14 mouse cellular contexts compared by ENCODE assay signal in genomic region chr2:128747433-128748028, GRCm38 (mm10). TPM values are rescaled to one million over a fixed set of nuclear protein-coding genes. Genes with fewer than 3 reads are reported as not detected.
DNase-seq lines count a peak whose midpoint lies in the region; ATAC-seq and TF ChIP-seq lines count a peak whose summit lies in the region.
"Had no signal": no experiment of that assay in that cellular context is flagged by ENCODE, and none has a peak within 500 bp of the region (broad histone marks: within the 10 kb centered on the region; RNA-seq: fewer than 3 reads in every experiment).

No protein-coding gene starts in this region.

- H3K4me3 ChIP-seq in liver, postnatal 0 days (ENCODE audit: low read depth, low read length), result no peak overlapping the region
- no peak overlapping the region for H3K4me3 ChIP-seq in liver, embryonic 12.5 days
- no peak overlapping the region for H3K4me3 ChIP-seq in intestine, embryonic 16.5 days (ENCODE audit: low read length)
- H3K4me3 ChIP-seq in small intestine, adult 2 months (ENCODE audit: low read depth, low read length), result no peak overlapping the region
- H3K4me3 ChIP-seq: forebrain, embryonic 10.5 days; hindbrain, embryonic 15.5 days; myocyte had no signal

- no peaks in the 10 kb centered on the region; the same call in 1 of the 2 replicates for H3K4me1 ChIP-seq in liver, postnatal 0 days (ENCODE audit: insufficient read depth)
- H3K4me1 ChIP-seq in liver, embryonic 12.5 days, result peaks cover 9% of the 10 kb centered on the region; the same call in 1 of the 2 replicates
- peaks cover 20% of the 10 kb centered on the region for H3K4me1 ChIP-seq in intestine, embryonic 16.5 days (ENCODE audit: control insufficient read depth, insufficient read depth, low read length)
- peaks cover 5% of the 10 kb centered on the region; the same call in 1 of the 2 replicates for H3K4me1 ChIP-seq in small intestine, adult 2 months (ENCODE audit: control insufficient read depth, insufficient read depth, insufficient read length, low read length)

- no peaks in the 10 kb centered on the region for H3K9me3 ChIP-seq in liver, postnatal 0 days (ENCODE audit: low read length)
- H3K9me3 ChIP-seq in liver, embryonic 12.5 days (replicated peaks), result no peaks in the 10 kb centered on the region
- no peaks in the 10 kb centered on the region for H3K9me3 ChIP-seq in intestine, embryonic 16.5 days (ENCODE audit: control insufficient read depth, low read length)
- H3K9me3 ChIP-seq: forebrain, embryonic 10.5 days; hindbrain, embryonic 15.5 days had no signal

- peak; percentile 18 for DNase-seq in adrenal gland, postnatal 14 days
- DNase-seq in adrenal gland, adult 2 months, result no peak
- no peak for DNase-seq in liver, postnatal 0 days
- DNase-seq: liver; right cerebral cortex, postnatal 25 days had no signal

- WGBS in liver, postnatal 0 days (ENCODE audit: insufficient replicate concordance), result 48% methylated on average over 8 of the region's 8 CpGs
- 62% methylated on average over 8 of the region's 8 CpGs for WGBS in liver, embryonic 12.5 days (ENCODE audit: insufficient replicate concordance)
- WGBS in intestine, embryonic 16.5 days, result 52% methylated on average over 8 of the region's 8 CpGs
- WGBS in small intestine, adult 2 months, result 68% methylated on average over 8 of the region's 8 CpGs

- no peak for TF ChIP-seq CTCF in liver, postnatal 0 days (IDR thresholded peaks at IDR 0.05; ENCODE audit: low read depth)
- no peak for TF ChIP-seq CTCF in small intestine, adult 2 months (IDR thresholded peaks at IDR 0.05; ENCODE audit: extremely low read depth, insufficient read length, insufficient replicate concordance, low read depth, low read length)

- peak overlapping the region; percentile 74 for H3K27ac ChIP-seq in liver, postnatal 0 days (ENCODE audit: low read depth)
- H3K27ac ChIP-seq in liver, embryonic 12.5 days, result no peak overlapping the region
- H3K27ac ChIP-seq in intestine, embryonic 16.5 days (ENCODE audit: low read length), result peak overlapping the region; percentile 66
- peak overlapping the region; percentile 72 for H3K27ac ChIP-seq in small intestine, adult 2 months (ENCODE audit: insufficient read depth, low read depth, low read length)
- H3K27ac ChIP-seq: forebrain, embryonic 10.5 days; hindbrain, embryonic 15.5 days had no signal

- no peak overlapping the region for H3K4me2 ChIP-seq in liver, postnatal 0 days (ENCODE audit: low read depth, low read length)
- no peak overlapping the region for H3K4me2 ChIP-seq in liver, embryonic 12.5 days
- no peak overlapping the region for H3K4me2 ChIP-seq in intestine, embryonic 16.5 days (ENCODE audit: low read depth, low read length)
- H3K4me2 ChIP-seq: hindbrain, embryonic 15.5 days had no signal

- H3K36me3 ChIP-seq in liver, postnatal 0 days (replicated peaks; ENCODE audit: insufficient read depth, low read length), result 0 out of 2 replicates have a peak, but pooled peaks cover 3% of the 10 kb centered on the region
- no peaks in the 10 kb centered on the region for H3K36me3 ChIP-seq in liver, embryonic 12.5 days
- no peaks in the 10 kb centered on the region; the same call in 1 of the 2 replicates for H3K36me3 ChIP-seq in intestine, embryonic 16.5 days (ENCODE audit: control insufficient read depth, insufficient read depth, low read length)
- H3K36me3 ChIP-seq in small intestine, adult 2 months (ENCODE audit: control insufficient read depth, insufficient read depth, low read length), result peaks cover 34% of the 10 kb centered on the region
- H3K36me3 ChIP-seq: hindbrain, embryonic 15.5 days had no signal

- no peak for TF ChIP-seq POLR2A in small intestine, adult 2 months (IDR thresholded peaks at IDR 0.05; ENCODE audit: low read depth, low read length)

- 0 out of 2 replicates have a peak, but pooled peaks have one; percentile 28 for ATAC-seq in liver, postnatal 0 days
- ATAC-seq in liver, embryonic 12.5 days, result no peak
- ATAC-seq in intestine, embryonic 16.5 days, result no peak
- ATAC-seq in frontal cortex, adult (ENCODE audit: low TSS enrichment), result no peak
- ATAC-seq in erythroid progenitor cell, adult 5-6 weeks (replicated peaks; ENCODE audit: low FRiP score, poor library complexity, severe bottlenecking), result no peak
- ATAC-seq: Patski had no signal

- TF ChIP-seq EP300 in liver, postnatal 0 days (IDR thresholded peaks at IDR 0.05; ENCODE audit: low read depth), result peak; percentile 21; the same call in 1 of the 2 replicates

- no peaks in the 10 kb centered on the region for H3K27me3 ChIP-seq in liver, postnatal 0 days (ENCODE audit: insufficient read depth, low read length)
- H3K27me3 ChIP-seq in liver, embryonic 12.5 days (replicated peaks), result no peaks in the 10 kb centered on the region
- no peaks in the 10 kb centered on the region for H3K27me3 ChIP-seq in intestine, embryonic 16.5 days (replicated peaks; ENCODE audit: control insufficient read depth, insufficient read depth, low read length)
- H3K27me3 ChIP-seq in small intestine, adult 2 months (ENCODE audit: control insufficient read depth, insufficient read depth, low read length), result no peaks in the 10 kb centered on the region
- H3K27me3 ChIP-seq: hindbrain, embryonic 15.5 days; Patski had no signal

- no peak overlapping the region for H3K9ac ChIP-seq in liver, postnatal 0 days (replicated peaks)
- no peak overlapping the region for H3K9ac ChIP-seq in liver, embryonic 12.5 days
- H3K9ac ChIP-seq in intestine, embryonic 16.5 days (ENCODE audit: low read depth, low read length), result no peak overlapping the region
- H3K9ac ChIP-seq: hindbrain, embryonic 15.5 days had no signal

RNA-seq across cellular contexts. Expression of gene Mertk, which starts 48.8 kb away (rescaled TPM):
- 11.7 and 14.0 TPM in 2 replicates for total RNA-seq in adrenal gland, postnatal 14 days (2021)
- total RNA-seq in adrenal gland, adult 2 months (2021), result 10 to 100 TPM in 1 of 2 experiments, 1 to 10 TPM in 1; 9.6 to 12.5 TPM
- polyA plus RNA-seq in adrenal gland, adult 2 months (2012; rRNA removed), result 2.2 and 2.9 TPM in 2 replicates
- polyA plus RNA-seq in liver, postnatal 0 days (2015; fragmentation: Nextera tagmentation; extraction: Ambion mirVana), result 5.2 and 6.1 TPM in 2 replicates
- 3.6 TPM in 2 replicates for polyA plus RNA-seq in liver, embryonic 12.5 days (2016; fragmentation: Nextera tagmentation; extraction: Ambion mirVana)
- polyA plus RNA-seq in intestine, embryonic 16.5 days (2015; fragmentation: Nextera tagmentation; extraction: Ambion mirVana), result 13.5 and 15.0 TPM in 2 replicates
- 5.6 and 11.0 TPM in 2 replicates for polyA plus RNA-seq in small intestine, adult 2 months (2012; rRNA removed)
- 1.7 and 6.1 TPM in 2 replicates for total RNA-seq in erythroid progenitor cell, adult 5-6 weeks (2015; ENCODE audit: low replicate concordance)
- total RNA-seq in erythroid progenitor cell, adult 5-6 weeks (2017; ENCODE audit: low replicate concordance), result 3.2 and 6.4 TPM in 2 replicates
